In the genomic region with DNA sequence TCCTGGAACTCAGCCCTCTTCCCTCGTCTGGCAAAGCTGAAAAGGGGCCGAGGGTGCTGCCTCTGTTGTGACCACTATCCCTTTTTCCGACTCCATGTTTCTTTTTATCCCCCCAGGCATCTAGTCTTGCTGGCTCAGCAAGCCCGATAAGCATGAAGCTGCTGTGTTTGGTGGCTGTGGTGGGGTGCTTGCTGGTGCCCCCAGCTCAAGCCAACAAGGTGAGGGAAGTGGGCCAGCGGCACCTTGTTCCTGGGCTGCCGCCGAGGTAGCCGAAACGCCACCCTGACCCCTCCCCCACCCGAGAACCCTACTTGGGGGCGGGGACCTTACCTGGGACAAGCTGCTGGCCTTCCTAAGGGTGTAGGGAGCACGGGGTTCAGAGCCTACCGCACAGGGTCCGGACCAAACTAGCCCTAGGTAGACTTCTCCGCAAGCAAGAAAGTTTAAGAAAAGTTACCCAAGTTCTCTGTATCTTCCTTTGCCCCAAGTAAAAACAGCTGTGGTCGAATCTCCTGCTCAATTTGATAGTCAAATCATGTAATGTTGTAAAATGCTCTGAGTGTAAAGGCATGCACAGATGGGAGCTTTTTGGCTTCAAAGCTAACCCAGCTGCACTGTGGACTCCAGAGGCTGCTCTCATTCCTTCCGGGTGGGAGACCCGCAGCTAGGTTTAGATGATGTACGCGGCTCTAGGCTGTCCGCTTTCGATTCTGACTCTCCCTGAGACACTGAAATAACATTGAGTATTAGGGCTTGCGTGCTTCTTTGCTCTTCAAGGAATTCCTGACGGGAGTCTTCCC, we compare ENCODE assay signal across 8 mouse cellular contexts. TPM values are rescaled to one million over a fixed set of nuclear protein-coding genes. Genes with fewer than 3 reads are reported as not detected.
DNase-seq lines count a peak whose midpoint lies in the region; ATAC-seq and TF ChIP-seq lines count a peak whose summit lies in the region.

No protein-coding gene starts in this region.

- no peak for TF ChIP-seq CTCF in MEL (IDR thresholded peaks at IDR 0.05 in 2 of 3, conservative IDR thresholded peaks at IDR 0.05 in 1 of 3; ENCODE audit: control insufficient read depth in 1 of 3, insufficient read depth in 1 of 3, low read depth in 2 of 3, low read length in 3 of 3, poor library complexity in 1 of 3, severe bottlenecking in 1 of 3)

- no peaks in the 10 kb centered on the region for H3K27me3 ChIP-seq in MEL (ENCODE audit: control insufficient read depth in 1 of 2, insufficient read depth in 2 of 2, low read length in 2 of 2)
- H3K27me3 ChIP-seq in heart, embryonic 16.5 days (ENCODE audit: control insufficient read depth, insufficient read depth, low read length) = no peaks in the 10 kb centered on the region
- H3K27me3 ChIP-seq in stomach, embryonic 16.5 days (ENCODE audit: control insufficient read depth, insufficient read depth, low read length) = no peaks in the 10 kb centered on the region

- H3K9me3 ChIP-seq in MEL (replicated peaks; ENCODE audit: insufficient read depth, low read length) = no peaks in the 10 kb centered on the region
- no peaks in the 10 kb centered on the region for H3K9me3 ChIP-seq in heart, embryonic 16.5 days (replicated peaks; ENCODE audit: control insufficient read depth, low read length)
- H3K9me3 ChIP-seq in stomach, embryonic 16.5 days (replicated peaks; ENCODE audit: control insufficient read depth, low read length) = no peaks in the 10 kb centered on the region

- ATAC-seq in heart, embryonic 16.5 days (replicated peaks; ENCODE audit: extremely low read depth, insufficient read depth, low FRiP score) = peak; percentile 50
- ATAC-seq in stomach, embryonic 16.5 days (ENCODE audit: insufficient read depth, low FRiP score) = peak; percentile 63

- peaks cover 5% of the 10 kb centered on the region; the same call in 1 of the 2 replicates for H3K79me2 ChIP-seq in MEL (ENCODE audit: control insufficient read depth, insufficient read depth, low read length, poor library complexity)

- no peak for TF ChIP-seq EP300 in MEL (IDR thresholded peaks at IDR 0.05; ENCODE audit: low read depth in 1 of 2, low read length in 2 of 2)

- H3K4me3 ChIP-seq in MEL (ENCODE audit: control insufficient read depth in 1 of 2, insufficient read depth in 1 of 2, low read depth in 2 of 2, low read length in 2 of 2) = peak overlapping the region; percentile 89 to 97
- peak overlapping the region; percentile 87 for H3K4me3 ChIP-seq in heart, embryonic 16.5 days (ENCODE audit: low read length)
- H3K4me3 ChIP-seq in stomach, embryonic 16.5 days (replicated peaks; ENCODE audit: low read length) = peak overlapping the region; percentile 87

- peak; percentile 48 for DNase-seq in CD4-positive helper T cell, adult 2 months (ENCODE audit: low read depth, low spot score)
- peak; percentile 8 for DNase-seq in MEL (ENCODE audit: low read depth, low spot score)
- DNase-seq in embryo, embryonic 10 days (ENCODE audit: low spot score) = peak; percentile 27
- DNase-seq in kidney, postnatal 36 days = peak; percentile 62 to 77
- DNase-seq in mesoderm, embryonic 11.5 days (ENCODE audit: low read depth, low spot score) = peak; percentile 21
- DNase-seq in layer of hippocampus, postnatal 14 days (ENCODE audit: low spot score in 2 of 2) = no peak

- 4% methylated on average over 24 of the region's 24 CpGs for WGBS in heart, embryonic 16.5 days
- WGBS in stomach, embryonic 16.5 days = 3% methylated on average over 24 of the region's 24 CpGs

- peak overlapping the region; percentile 40 for H3K27ac ChIP-seq in MEL (ENCODE audit: control insufficient read depth, low read depth, low read length)
- H3K27ac ChIP-seq in heart, embryonic 16.5 days (ENCODE audit: low read length) = peak overlapping the region; percentile 17
- peak overlapping the region; percentile 34 for H3K27ac ChIP-seq in stomach, embryonic 16.5 days (ENCODE audit: low read length)

- peaks cover 2 to 20% of the 10 kb centered on the region in 2 experiments; a peak in 3 of 4 replicates for H3K36me3 ChIP-seq in MEL (ENCODE audit: control insufficient read depth in 1 of 2, insufficient read depth in 2 of 2, low read length in 2 of 2)
- peaks cover 18% of the 10 kb centered on the region for H3K36me3 ChIP-seq in heart, embryonic 16.5 days (ENCODE audit: control insufficient read depth, insufficient read depth)
- H3K36me3 ChIP-seq in stomach, embryonic 16.5 days (ENCODE audit: control insufficient read depth, insufficient read depth, low read length) = no peaks in the 10 kb centered on the region; the same call in none of the 2 replicates

- peaks cover 12 to 22% of the 10 kb centered on the region in 2 experiments for H3K4me1 ChIP-seq in MEL (ENCODE audit: control insufficient read depth in 1 of 2, insufficient read depth in 2 of 2, low read length in 2 of 2)
- H3K4me1 ChIP-seq in heart, embryonic 16.5 days (ENCODE audit: control insufficient read depth, insufficient read depth, low read length) = peaks cover 11% of the 10 kb centered on the region
- peaks cover 9% of the 10 kb centered on the region; the same call in 1 of the 2 replicates for H3K4me1 ChIP-seq in stomach, embryonic 16.5 days (ENCODE audit: control insufficient read depth, insufficient read depth, low read length)

- no peak for TF ChIP-seq RAD21 in MEL (IDR thresholded peaks at IDR 0.05; ENCODE audit: low read depth, low read length)

- no peak; a peak in 1 of 4 replicates for TF ChIP-seq POLR2A in MEL (IDR thresholded peaks at IDR 0.05; ENCODE audit: control insufficient read depth in 1 of 2, insufficient read depth in 1 of 2, low read depth in 1 of 2, low read length in 2 of 2, poor library complexity in 1 of 2)

- peak overlapping the region; percentile 94 for H3K4me2 ChIP-seq in heart, embryonic 16.5 days (ENCODE audit: low read depth, low read length)
- H3K4me2 ChIP-seq in stomach, embryonic 16.5 days (ENCODE audit: low read depth, low read length) = peak overlapping the region; percentile 61

- H3K9ac ChIP-seq in MEL (ENCODE audit: control insufficient read depth, low read depth, low read length, poor library complexity, severe bottlenecking) = peak overlapping the region; percentile 87
- peak overlapping the region; percentile 85 for H3K9ac ChIP-seq in heart, embryonic 16.5 days (ENCODE audit: low read length)
- peak overlapping the region; percentile 86 for H3K9ac ChIP-seq in stomach, embryonic 16.5 days (ENCODE audit: low read length)

TF ChIP-seq in MEL, 35 proteins besides CTCF, POLR2A, EP300 and RAD21:
- TF ChIP-seq JUND (IDR thresholded peaks at IDR 0.05; ENCODE audit: low read depth, low read length) = no peak
- no peak for TF ChIP-seq MAZ (IDR thresholded peaks at IDR 0.05; ENCODE audit: low read depth, low read length)
- TF ChIP-seq NELFE (IDR thresholded peaks at IDR 0.05; ENCODE audit: low read depth, low read length) = no peak
- TF ChIP-seq TAL1 (IDR thresholded peaks at IDR 0.05; ENCODE audit: low read length) = no peak
- TF ChIP-seq ZNF384 (IDR thresholded peaks at IDR 0.05; ENCODE audit: low read depth, low read length) = no peak
- TF ChIP-seq MEF2A (IDR thresholded peaks at IDR 0.05; ENCODE audit: extremely low read depth, insufficient replicate concordance, low read depth, low read length, poor library complexity, severe bottlenecking) = no peak
- no peak for TF ChIP-seq SMC3 (IDR thresholded peaks at IDR 0.05; ENCODE audit: low read depth, low read length)
- TF ChIP-seq ZKSCAN1 (IDR thresholded peaks at IDR 0.05; ENCODE audit: low read depth, low read length) = no peak
- no peak for TF ChIP-seq USF2 (IDR thresholded peaks at IDR 0.05; ENCODE audit: borderline replicate concordance in 1 of 2, insufficient read depth in 1 of 2, low read depth in 1 of 2, low read length in 2 of 2)

RNA-seq across cellular contexts. Expression of gene Tmem9, which starts 10.6 kb away (rescaled TPM):
- 35.4 and 52.2 TPM in 2 replicates for total RNA-seq in MEL (2012; rRNA removed)
- polyA plus RNA-seq in MEL (2012; ENCODE audit: insufficient read depth in 1 of 2, insufficient read length in 2 of 2, low read depth in 1 of 2, low replicate concordance in 2 of 2, missing spikeins in 1 of 2) = 10 to 100 TPM in 1 of 2 experiments, not detected in 1; 82.9 TPM
- polyA plus RNA-seq in heart, embryonic 16.5 days (2015; fragmentation: Nextera tagmentation; extraction: Ambion mirVana) = 85.5 and 98.7 TPM in 2 replicates
- 145 and 157 TPM in 2 replicates for polyA plus RNA-seq in stomach, embryonic 16.5 days (2015; fragmentation: Nextera tagmentation; extraction: Ambion mirVana)
- total RNA-seq in layer of hippocampus, postnatal 14 days (2021) = 10 to 100 TPM; 81.2 to 81.7 TPM

RNA-seq across cellular contexts. Expression of gene Igfn1, which starts 12.4 kb away (rescaled TPM):
- total RNA-seq in MEL (2012; rRNA removed) = 0.15 TPM in 1 of 2 replicates, not detected in the other
- under 1 TPM in 1 of 2 experiments, not detected in 1; 0.14 TPM for polyA plus RNA-seq in MEL (2012; ENCODE audit: insufficient read depth in 1 of 2, insufficient read length in 2 of 2, low read depth in 1 of 2, low replicate concordance in 2 of 2, missing spikeins in 1 of 2)
- polyA plus RNA-seq in heart, embryonic 16.5 days (2015; fragmentation: Nextera tagmentation; extraction: Ambion mirVana) = not detected in 2 replicates
- polyA plus RNA-seq in stomach, embryonic 16.5 days (2015; fragmentation: Nextera tagmentation; extraction: Ambion mirVana) = 0.12 TPM in 2 replicates
- under 1 TPM; 0.19 to 0.62 TPM for total RNA-seq in layer of hippocampus, postnatal 14 days (2021)

RNA-seq across cellular contexts. Expression of gene Ascl5, which starts 32.0 kb away (rescaled TPM):
- total RNA-seq in MEL (2012; rRNA removed) = not detected in 2 replicates
- polyA plus RNA-seq in MEL (2012; ENCODE audit: insufficient read depth in 1 of 2, insufficient read length in 2 of 2, low read depth in 1 of 2, low replicate concordance in 2 of 2, missing spikeins in 1 of 2) = not detected
- polyA plus RNA-seq in heart, embryonic 16.5 days (2015; fragmentation: Nextera tagmentation; extraction: Ambion mirVana) = not detected in 2 replicates
- polyA plus RNA-seq in stomach, embryonic 16.5 days (2015; fragmentation: Nextera tagmentation; extraction: Ambion mirVana) = 0.43 TPM in 1 of 2 replicates, not detected in the other
- not detected for total RNA-seq in layer of hippocampus, postnatal 14 days (2021)

RNA-seq across cellular contexts. Expression of gene Cacna1s, which starts 34.0 kb away (rescaled TPM):
- total RNA-seq in MEL (2012; rRNA removed) = not detected in 2 replicates
- polyA plus RNA-seq in MEL (2012; ENCODE audit: insufficient read depth in 1 of 2, insufficient read length in 2 of 2, low read depth in 1 of 2, low replicate concordance in 2 of 2, missing spikeins in 1 of 2) = not detected
- polyA plus RNA-seq in heart, embryonic 16.5 days (2015; fragmentation: Nextera tagmentation; extraction: Ambion mirVana) = 0.28 and 0.31 TPM in 2 replicates
- 0.17 and 2.0 TPM in 2 replicates for polyA plus RNA-seq in stomach, embryonic 16.5 days (2015; fragmentation: Nextera tagmentation; extraction: Ambion mirVana)
- 1 to 10 TPM in 1 of 2 experiments, under 1 TPM in 1; 0.97 to 2.1 TPM for total RNA-seq in layer of hippocampus, postnatal 14 days (2021)

Comparison
In these comparisons a context has a peak if more than half of its experiments do, and no peak if none do; other contexts are left out.
1. DNase-seq: peak in CD4-positive helper T cell, adult 2 months (single experiment), MEL (single experiment), embryo, embryonic 10 days (single experiment), kidney, postnatal 36 days (2 of 2) and mesoderm, embryonic 11.5 days (single experiment); none in layer of hippocampus, postnatal 14 days (0 of 2).
2. Peak in every context shown above with its lines, with median percentiles within 50 percentile points of each other: H3K27ac ChIP-seq, H3K4me3 ChIP-seq and H3K9ac ChIP-seq.